ENCODE assay signal across 16 mouse cellular contexts in genomic region chr6:108752395-108752794, GRCm38 (mm10). TPM values are rescaled to one million over a fixed set of nuclear protein-coding genes. Genes with fewer than 3 reads are reported as not detected.
A peak's percentile ranks its signal among the peaks of the same experiment; 100 is the strongest.
DNase-seq lines count a peak whose midpoint lies in the region; ATAC-seq and TF ChIP-seq lines count a peak whose summit lies in the region.
"Had no signal": no experiment of that assay in that cellular context is flagged by ENCODE, and none has a peak within 500 bp of the region (broad histone marks: within the 10 kb centered on the region; RNA-seq: fewer than 3 reads in every experiment).

No protein-coding gene starts in this region.

- H3K4me2 ChIP-seq in kidney, postnatal 0 days (ENCODE audit: low read length): no peak overlapping the region
- H3K4me2 ChIP-seq: forebrain, embryonic 12.5 days; hindbrain, embryonic 15.5 days; liver, embryonic 15.5 days had no signal

- H3K4me3 ChIP-seq in kidney, postnatal 0 days (replicated peaks; ENCODE audit: low read depth, low read length): no peak overlapping the region
- no peak overlapping the region for H3K4me3 ChIP-seq in lung, adult 2 months (replicated peaks; ENCODE audit: extremely low read depth, low read depth, low read length)
- H3K4me3 ChIP-seq: forebrain, embryonic 12.5 days; heart, adult 2 months; hindbrain, embryonic 15.5 days; liver, embryonic 15.5 days had no signal

- no peak overlapping the region for H3K27ac ChIP-seq in kidney, postnatal 0 days
- H3K27ac ChIP-seq: forebrain, embryonic 12.5 days; heart, adult 2 months; hindbrain, embryonic 15.5 days; liver, embryonic 15.5 days had no signal

- WGBS in kidney, postnatal 0 days: 40% methylated on average over 5 of the region's 5 CpGs
- WGBS in lung, adult 2 months: 50% methylated on average over 5 of the region's 5 CpGs

- DNase-seq in kidney, postnatal 0 days (ENCODE audit: low spot score): peak; percentile 44
- DNase-seq in kidney, adult 9 months: no peak
- peak; percentile 72 for DNase-seq in 3T3-L1 (ENCODE audit: low read depth, low spot score)
- peak; percentile 37 for DNase-seq in fibroblast of lung, adult 2 months (ENCODE audit: low read depth)
- DNase-seq in right cerebral cortex, adult 2 months (ENCODE audit: low spot score in 2 of 2): peak; percentile 37 to 54
- no peak for DNase-seq in lung, adult 2 months
- no peak for DNase-seq in testis, postnatal 10 days (ENCODE audit: low spot score)
- DNase-seq in cerebellum, postnatal 25 days: no peak
- DNase-seq: cerebellum, postnatal 10 days; heart, adult 2 months; lung, postnatal 10 days; thymus, adult 18-20 months had no signal

- no peaks in the 10 kb centered on the region for H3K4me1 ChIP-seq in kidney, postnatal 0 days (replicated peaks; ENCODE audit: insufficient read depth, low read length)
- no peaks in the 10 kb centered on the region for H3K4me1 ChIP-seq in lung, adult 2 months (ENCODE audit: control insufficient read depth, insufficient read depth, low read length)
- H3K4me1 ChIP-seq: forebrain, embryonic 12.5 days; hindbrain, embryonic 15.5 days; liver, embryonic 15.5 days had no signal

- no peak for TF ChIP-seq POLR2A in lung, adult 2 months (IDR thresholded peaks at IDR 0.05; ENCODE audit: borderline replicate concordance, extremely low read depth, low read depth, low read length)

- no peak for ATAC-seq in kidney, postnatal 0 days (replicated peaks; ENCODE audit: low FRiP score, low read depth)
- ATAC-seq: intestine, embryonic 16.5 days had no signal

- TF ChIP-seq CTCF in kidney, postnatal 0 days (IDR thresholded peaks at IDR 0.05; ENCODE audit: low read depth): peak; percentile 31; the same call in 1 of the 2 replicates
- TF ChIP-seq CTCF in lung, adult 2 months (IDR thresholded peaks at IDR 0.05; ENCODE audit: insufficient read depth, low read length): no peak

- H3K27me3 ChIP-seq in kidney, postnatal 0 days (ENCODE audit: insufficient read depth, low read length): no peaks in the 10 kb centered on the region
- H3K27me3 ChIP-seq: forebrain, embryonic 12.5 days; hindbrain, embryonic 15.5 days; liver, embryonic 15.5 days had no signal

- no peak overlapping the region for H3K9ac ChIP-seq in kidney, postnatal 0 days (ENCODE audit: low read depth, low read length)
- H3K9ac ChIP-seq: forebrain, embryonic 12.5 days; hindbrain, embryonic 15.5 days; liver, embryonic 15.5 days had no signal

- no peaks in the 10 kb centered on the region for H3K36me3 ChIP-seq in kidney, postnatal 0 days (ENCODE audit: insufficient read depth, low read length)
- H3K36me3 ChIP-seq: forebrain, embryonic 12.5 days; hindbrain, embryonic 15.5 days; liver, embryonic 15.5 days had no signal

- H3K9me3 ChIP-seq in kidney, postnatal 0 days (replicated peaks; ENCODE audit: low read length): no peaks in the 10 kb centered on the region
- H3K9me3 ChIP-seq: forebrain, embryonic 12.5 days; hindbrain, embryonic 15.5 days; liver, embryonic 15.5 days had no signal

RNA-seq across cellular contexts. Expression of gene Arl8b, which starts 30.5 kb away (rescaled TPM):
- 64.5 and 64.7 TPM in 2 replicates for polyA plus RNA-seq in kidney, postnatal 0 days (2015; fragmentation: Nextera tagmentation; extraction: Ambion mirVana)
- polyA plus RNA-seq in lung, adult 2 months (2012; rRNA removed): 14.5 and 19.4 TPM in 2 replicates

Comparison
In these comparisons a context has a peak if more than half of its experiments do, and no peak if none do; other contexts are left out.
1. DNase-seq: peak in kidney, postnatal 0 days (single experiment), 3T3-L1 (single experiment), fibroblast of lung, adult 2 months (single experiment) and right cerebral cortex, adult 2 months (2 of 2); none in kidney, adult 9 months (single experiment), lung, adult 2 months (single experiment), testis, postnatal 10 days (single experiment) and cerebellum, postnatal 25 days (0 of 2).